Mouse (Mus musculus) liver, adult 10 weeks (tissue): ENCODE data around the gene Irak3. TPM values are rescaled to one million over a fixed set of nuclear protein-coding genes. Genes with fewer than 3 reads are reported as not detected.

Experiments
- polyA plus RNA-seq: library from polyadenylated mRNA; stranded (reverse); fragments of 350-450 nt; fragmentation: Illumina TruSeq; extraction: RNeasy Lipid Tissue Mini Kit (QIAGEN cat#74804); gene quantifications from one replicate; pipeline ENCODE4 v1.2.3, GENCODE M21; 2014; ENCODE audit warnings: low read depth, low replicate concordance

Irak3 gene
- polyA plus RNA-seq, result 0.72 TPM

DNA sequence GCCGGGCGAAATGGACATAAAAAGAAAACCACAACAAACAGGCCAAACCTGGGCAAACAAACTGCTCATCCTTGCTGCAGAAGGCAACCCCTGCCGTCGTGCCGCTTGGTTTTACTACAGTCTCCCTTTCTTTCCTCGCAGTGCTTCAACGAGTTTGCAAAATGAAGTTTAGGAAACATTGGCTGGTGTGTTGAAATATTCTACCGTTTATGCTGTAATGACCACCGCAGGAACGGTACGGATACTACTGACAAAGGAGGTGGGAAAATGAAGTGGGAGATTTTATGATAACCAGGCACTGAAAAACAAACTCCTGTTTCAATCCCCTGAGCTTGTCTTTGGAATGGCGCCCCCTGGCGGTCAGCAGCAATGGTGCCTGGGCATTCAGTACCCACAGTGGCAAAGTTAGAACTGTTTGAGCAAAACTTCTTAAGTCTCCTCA lies at the start of gene Irak3:
Gene Irak3 (minus strand): TSS at position 170 of the 442 bp plus-strand sequence.

DNA sequence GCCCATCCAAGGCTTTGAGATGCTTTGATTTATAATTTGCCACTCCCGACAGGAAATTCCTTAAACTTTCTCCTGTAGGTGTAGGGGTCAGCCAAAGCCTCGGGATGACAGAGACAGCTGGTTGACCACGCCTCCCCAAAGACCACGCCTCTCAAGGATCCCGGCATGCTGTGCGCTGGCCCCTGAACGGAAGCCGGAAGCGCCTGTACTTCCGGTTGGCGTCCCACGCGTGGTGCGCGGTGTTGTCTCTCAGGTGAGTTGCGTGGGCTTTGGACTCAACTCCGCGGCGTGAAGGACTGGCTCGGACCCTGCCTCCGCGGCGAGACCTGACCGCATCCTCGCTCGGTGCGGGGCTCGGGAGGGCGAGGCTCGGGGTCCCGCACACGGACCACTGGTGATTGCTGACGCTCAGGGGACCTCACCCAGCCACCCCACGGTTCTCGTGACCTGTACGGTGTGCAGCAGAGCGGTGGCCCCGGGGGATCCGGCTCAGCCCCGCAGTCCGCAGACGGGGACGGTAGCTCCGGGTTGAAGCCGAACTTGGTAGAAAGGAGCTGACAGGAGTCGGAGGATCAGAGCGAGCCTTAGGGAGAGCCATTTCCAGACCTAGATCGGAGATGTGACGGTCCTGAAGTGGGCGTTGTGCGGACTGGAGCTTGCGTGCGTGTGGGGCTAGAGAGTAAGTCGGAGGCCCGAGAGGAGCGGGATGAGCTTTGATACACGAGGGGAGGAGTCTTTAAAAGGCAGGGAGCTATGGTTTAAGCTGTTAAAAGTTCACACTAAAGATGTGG lies 25.1 kb upstream of the Irak3 start, which contains the start of gene Llph:
Gene Llph (plus strand): TSS at position 200 of the 791 bp plus-strand sequence.

DNA sequence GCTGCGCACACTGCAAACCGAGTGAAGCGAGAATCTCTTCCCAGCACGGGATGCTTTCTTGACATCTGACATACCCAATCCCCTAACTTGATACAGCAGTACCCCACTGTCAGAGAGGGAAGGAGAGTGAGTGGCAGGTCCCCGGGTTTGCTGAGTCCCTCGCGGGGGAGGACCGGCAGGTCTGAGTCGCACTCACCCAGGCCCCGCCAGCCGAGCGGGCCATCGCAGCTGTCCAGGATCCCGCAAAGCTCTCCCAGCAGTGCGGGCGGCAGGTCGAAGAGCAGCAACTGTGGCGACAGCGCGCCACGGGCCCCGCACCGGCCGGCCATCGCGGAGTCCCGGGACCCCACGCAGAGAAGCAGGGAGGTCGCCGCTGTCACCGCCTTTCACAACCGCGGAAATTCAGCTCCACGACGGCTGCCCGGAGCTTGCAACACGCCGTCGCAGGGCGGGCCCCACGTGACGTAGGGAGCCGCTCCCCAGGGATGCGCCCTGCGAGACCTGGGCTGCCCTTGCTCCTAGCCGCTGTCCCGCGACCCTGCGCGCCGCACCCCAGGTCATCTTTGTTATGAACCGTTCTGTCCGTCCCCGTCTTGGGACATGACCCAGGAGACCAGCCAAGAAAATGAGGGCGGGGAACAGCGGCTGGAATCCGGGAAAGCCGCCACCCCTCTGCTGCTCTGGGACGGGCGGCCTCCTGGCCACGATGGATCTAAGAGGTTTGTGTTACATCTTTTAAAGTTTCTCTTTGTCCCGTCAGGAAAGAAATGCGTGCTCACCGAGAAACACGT lies 604 bp downstream of the Irak3 start, which contains the start of gene Tmbim4:
Gene Tmbim4 (plus strand): TSS at position 460 of the 791 bp plus-strand sequence.

DNA sequence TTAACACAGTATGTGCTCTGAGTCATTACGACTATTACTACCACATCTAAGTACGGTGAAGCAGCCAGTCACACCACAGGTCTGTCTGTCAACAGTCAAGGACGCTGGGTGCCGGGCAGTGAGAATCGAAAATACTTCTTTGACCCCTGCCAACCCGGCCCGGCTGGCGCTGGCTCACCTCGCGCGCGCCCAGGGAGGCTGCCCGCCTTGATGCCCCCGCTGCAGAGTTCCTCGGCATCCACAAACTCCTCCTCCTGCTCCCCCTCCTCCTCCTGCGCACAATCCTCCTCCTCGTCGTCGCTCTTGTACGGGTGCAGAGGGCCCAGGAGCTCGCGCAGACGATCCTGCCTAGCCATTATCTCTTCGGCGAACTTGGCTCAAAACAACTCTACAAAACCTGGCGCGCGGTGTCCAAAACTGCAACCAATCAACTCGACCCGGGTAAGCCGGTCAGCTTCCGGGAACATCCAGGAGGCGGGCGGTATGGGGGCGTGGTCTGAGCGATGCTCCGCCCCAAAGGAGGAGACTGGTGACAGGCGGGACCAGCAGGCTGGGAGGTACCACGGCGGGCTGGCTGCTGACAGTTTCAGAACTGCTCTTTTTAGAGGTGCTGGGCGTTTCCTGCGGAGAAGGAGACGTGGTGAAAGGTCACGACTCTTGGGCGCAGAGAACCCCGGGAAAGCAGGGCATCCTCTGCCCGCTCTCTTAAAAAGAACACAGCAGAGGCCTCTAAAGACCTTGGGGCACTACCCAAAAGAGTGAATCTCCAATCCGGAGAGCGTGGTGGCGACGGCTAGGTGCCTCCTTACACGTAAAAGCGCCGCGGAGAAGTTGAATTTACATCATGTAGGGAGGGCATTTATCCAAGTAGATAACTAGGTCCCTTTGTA lies 89.2 kb downstream of the Irak3 start, which contains the start of gene Helb:
Gene Helb (minus strand): TSS at position 481 of the 890 bp plus-strand sequence.

Other genes with a start within 250 kb of the Irak3 start
- gene Helb, start 89.1 kb downstream of the Irak3 start, polyA plus RNA-seq, result 4.9 TPM
- 124 TPM for gene Tmbim4, start 540 bp downstream of the Irak3 start, polyA plus RNA-seq
- gene Llph, start 24.9 kb upstream of the Irak3 start, polyA plus RNA-seq, result 10.3 TPM